Mouse (Mus musculus) forebrain, embryonic 14.5 days (tissue): ENCODE measurements at regions not wholly inside any gene's neighbourhood (a gene's known extent, or its start where the extent isn't known, plus 50 kb on each side); places are given as distances from the start of the nearest gene placed in this dataset.

Experiments
- ATAC-seq: fragments of 200-750 bp; cut with Nextera tagmentation; 2 replicates; pipeline ENCODE4 v1.8.0; 2017; ENCODE audit warnings: mild to moderate bottlenecking, moderate library complexity
- DNase-seq: peaks from one replicate; pipeline ENCODE4 v3.0.0-alpha.2; 2015; ENCODE audit warnings: low spot score
- H3K27ac ChIP-seq: fragments of 300-500 bp; sonication (generic); 2 replicates; pipeline ENCODE4 v1.5.1; 2014; ENCODE audit warnings: low read depth, mild to moderate bottlenecking, control low read depth, low read length, moderate library complexity
- H3K27me3 ChIP-seq: fragments of 300-500 bp; sonication (generic); replicated peaks from 2 replicates; pipeline ENCODE4 v1.6.1; 2014; ENCODE audit warnings: low read length, control low read depth, mixed read lengths; ENCODE audit not compliant: control insufficient read depth, insufficient read depth
- H3K36me3 ChIP-seq: fragments of 300-500 bp; sonication (generic); 2 replicates; pipeline ENCODE4 v1.6.1; 2014; ENCODE audit warnings: low read length, control low read depth; ENCODE audit not compliant: control insufficient read depth, insufficient read depth
- H3K4me1 ChIP-seq: fragments of 300-500 bp; sonication (generic); 2 replicates; pipeline ENCODE4 v1.6.1; 2014; ENCODE audit warnings: antibody characterized with exemption, low read length, control low read depth; ENCODE audit not compliant: control insufficient read depth, insufficient read depth
- H3K4me2 ChIP-seq: fragments of 300-500 bp; sonication (generic); 2 replicates; pipeline ENCODE4 v1.6.1; 2014; ENCODE audit warnings: mild to moderate bottlenecking, control low read depth, low read length
- H3K4me3 ChIP-seq: fragments of 300-500 bp; sonication (generic); 2 replicates; pipeline ENCODE4 v1.5.1; 2014; ENCODE audit warnings: low read depth, low read length, control low read depth
- H3K9ac ChIP-seq: fragments of 300-500 bp; sonication (generic); 2 replicates; pipeline ENCODE4 v1.6.1; 2014; ENCODE audit warnings: mild to moderate bottlenecking, low read length, control low read depth, moderate library complexity
- H3K9me3 ChIP-seq: fragments of 300-500 bp; sonication (generic); replicated peaks from 2 replicates; pipeline ENCODE4 v1.6.1; 2016; ENCODE audit warnings: low read length, control low read depth, mixed read lengths; ENCODE audit not compliant: control insufficient read depth
- WGBS: fragments of 180-500 bp; shearing (Covaris S2); extraction: QIAGEN DNeasy Blood & Tissue Kit; methylation state at CpG from one replicate; pipeline ENCODE4 v1.1.7; 2014; 5-methylcytosine and 5-hydroxymethylcytosine counted together

DNA sequence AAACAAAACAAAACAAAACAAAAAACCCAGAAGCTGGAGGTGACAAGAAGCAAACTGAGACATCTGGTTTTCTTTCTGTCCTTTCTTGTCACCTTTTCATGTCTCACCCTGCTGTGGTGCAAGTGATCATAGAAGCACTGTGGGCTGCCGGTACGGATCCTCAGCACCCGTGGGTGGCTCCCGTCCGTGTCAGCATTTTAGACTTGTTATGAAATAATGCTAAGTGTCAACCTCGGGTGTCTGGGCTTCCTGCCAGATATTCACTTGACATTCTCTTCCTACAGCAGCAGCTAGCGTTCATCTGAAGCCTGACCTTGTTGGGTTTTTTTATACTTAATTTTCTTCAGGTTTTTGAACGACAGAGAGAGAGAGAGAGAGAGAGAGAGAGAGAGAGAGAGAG lies 404.7 kb downstream of the Pla2g4a start:
- no peak overlapping the region for H3K4me3 ChIP-seq
- no peaks in the 10 kb centered on the region for H3K9me3 ChIP-seq
- ATAC-seq (no peak), DNase-seq (peak; percentile 32)
- H3K36me3 ChIP-seq = no peaks in the 10 kb centered on the region
- 65% methylated on average over 8 of the region's 8 CpGs for WGBS
- no peaks in the 10 kb centered on the region for H3K27me3 ChIP-seq
- H3K4me2 ChIP-seq = no peak overlapping the region
- H3K27ac ChIP-seq = no peak overlapping the region
- H3K9ac ChIP-seq = no peak overlapping the region
- H3K4me1 ChIP-seq = no peaks in the 10 kb centered on the region

DNA sequence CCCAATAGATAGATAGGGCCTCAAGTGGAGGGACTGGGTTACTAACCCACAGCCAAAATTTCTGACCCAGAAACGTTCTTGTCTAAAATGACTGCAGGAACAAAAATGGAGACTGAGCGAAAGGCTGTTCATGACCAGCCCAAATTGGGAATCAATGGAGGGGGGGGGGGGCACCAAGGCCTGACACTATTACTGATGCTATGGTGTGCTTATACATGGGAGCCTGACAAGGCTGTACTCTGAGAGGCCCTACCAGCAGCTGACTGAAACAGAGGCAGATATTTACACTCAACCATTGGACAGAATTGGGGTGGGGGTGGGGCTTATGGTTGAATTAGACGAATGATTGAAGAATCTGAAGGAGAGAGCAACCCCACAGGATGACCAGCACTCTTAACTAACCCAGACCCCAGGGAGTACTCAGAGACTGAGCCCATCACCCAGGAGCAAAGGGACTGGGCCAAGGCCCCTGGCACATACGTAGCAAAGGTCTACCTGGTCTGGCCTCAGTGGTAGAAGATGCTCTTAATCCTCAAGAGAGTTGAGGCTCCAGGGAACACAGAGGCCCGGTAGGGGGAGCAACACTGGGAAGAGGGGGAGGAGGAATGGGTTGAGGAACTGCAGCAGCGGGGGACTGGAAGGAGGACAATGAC lies 405.6 kb downstream of the Pla2g4a start:
- no peak overlapping the region for H3K27ac ChIP-seq
- no peaks in the 10 kb centered on the region for H3K9me3 ChIP-seq
- ATAC-seq = no peak

DNA sequence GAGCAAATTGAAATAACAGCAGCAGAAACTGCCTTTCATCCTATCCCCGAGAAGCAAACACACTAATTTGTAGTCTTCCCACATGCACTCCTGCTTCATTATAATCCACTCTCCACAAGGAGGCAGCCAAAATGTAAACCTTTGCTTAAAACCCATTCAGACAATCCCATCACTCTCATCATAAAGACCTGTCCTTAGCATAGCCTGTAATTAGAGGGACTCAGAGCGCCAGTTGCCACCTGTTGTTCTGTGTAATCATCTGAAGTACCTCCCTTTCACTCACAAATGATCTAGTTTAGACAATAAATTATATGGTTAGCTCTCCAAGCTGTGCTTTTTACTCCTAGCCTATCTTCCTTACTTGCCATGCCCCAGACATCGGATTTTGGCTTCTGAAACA lies 415.0 kb downstream of the Pla2g4a start:
- DNase-seq = peak; percentile 60
- Histone ChIP-seq H3K36me3 (no peaks in the 10 kb centered on the region), H3K9me3 (no peaks in the 10 kb centered on the region), H3K27me3 (no peaks in the 10 kb centered on the region), H3K4me3 (no peak overlapping the region), H3K4me2 (no peak overlapping the region), H3K9ac (no peak overlapping the region), H3K4me1 (0 out of 2 replicates have a peak, but pooled peaks cover 2% of the 10 kb centered on the region), H3K27ac (no peak overlapping the region)
- peak; percentile 79 for ATAC-seq
- 20% methylated on average over 3 of the region's 3 CpGs for WGBS

More for the DNA sequence above, 405.6 kb downstream of the Pla2g4a start:
- Histone ChIP-seq H3K36me3 (no peaks in the 10 kb centered on the region), H3K27me3 (no peaks in the 10 kb centered on the region), H3K4me3 (no peak overlapping the region), H3K9ac (no peak overlapping the region), H3K4me1 (no peaks in the 10 kb centered on the region), H3K4me2 (no peak overlapping the region)
- no peak for DNase-seq
- WGBS = 84% methylated on average over 6 of the region's 6 CpGs

DNA sequence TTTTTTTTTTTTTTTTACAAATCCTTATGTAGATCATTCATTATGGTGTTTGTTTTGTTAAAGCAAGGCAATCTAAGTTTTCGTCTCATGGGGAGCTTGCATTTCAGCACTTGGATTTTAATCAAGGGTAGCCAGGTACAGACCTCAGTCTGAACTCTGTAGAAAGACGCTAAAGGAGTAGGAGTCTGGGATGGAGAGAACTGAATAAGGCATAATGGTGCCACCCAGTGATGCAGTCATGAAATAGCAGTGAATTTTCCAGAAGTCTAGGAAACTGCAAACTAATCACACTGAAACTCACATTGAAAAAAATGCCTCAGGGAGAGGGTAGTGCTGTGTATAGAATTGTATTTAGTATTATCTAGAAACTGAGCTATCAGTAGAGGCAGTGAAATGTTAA lies 419.7 kb downstream of the Pla2g4a start:
- DNase-seq (peak; percentile 44), ATAC-seq (no peak)
- no peak overlapping the region for H3K4me2 ChIP-seq
- 48% methylated on average over 2 of the region's 2 CpGs for WGBS
- no peak overlapping the region for H3K9ac ChIP-seq
- H3K4me1 ChIP-seq = 0 out of 2 replicates have a peak, but pooled peaks cover 2% of the 10 kb centered on the region
- H3K4me3 ChIP-seq = no peak overlapping the region
- no peak overlapping the region for H3K27ac ChIP-seq
- H3K9me3 ChIP-seq = no peaks in the 10 kb centered on the region
- H3K36me3 ChIP-seq = no peaks in the 10 kb centered on the region
- no peaks in the 10 kb centered on the region for H3K27me3 ChIP-seq

DNA sequence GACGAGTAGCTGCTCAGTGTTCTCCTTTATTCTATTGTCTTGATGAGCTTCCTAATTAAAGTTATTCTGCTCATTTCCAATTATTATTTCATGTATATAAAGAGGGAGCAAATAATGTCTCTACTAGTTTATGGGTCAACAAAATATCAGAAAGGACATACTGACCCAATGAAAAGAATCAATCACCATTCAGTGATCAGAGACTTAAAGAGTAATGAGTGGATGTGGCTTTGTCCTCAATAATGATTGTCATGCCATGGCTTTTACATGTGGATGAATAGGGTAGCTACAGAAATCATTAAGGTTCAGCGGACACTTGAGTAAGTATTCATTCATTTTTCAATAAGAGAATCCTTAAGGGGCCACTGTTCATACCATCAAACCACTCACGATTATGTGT lies 427.4 kb downstream of the Pla2g4a start:
- Histone ChIP-seq H3K4me2 (no peak overlapping the region), H3K27me3 (no peaks in the 10 kb centered on the region), H3K9ac (no peak overlapping the region), H3K9me3 (no peaks in the 10 kb centered on the region), H3K36me3 (no peaks in the 10 kb centered on the region), H3K4me1 (no peaks in the 10 kb centered on the region), H3K4me3 (no peak overlapping the region), H3K27ac (no peak overlapping the region)
- ATAC-seq (no peak; the same call in 1 of the 2 replicates), DNase-seq (peak; percentile 16)
- 20% methylated on average over 3 of the region's 3 CpGs for WGBS
